Mouse (Mus musculus) megakaryocyte, embryonic 14.5 days (primary cell): Measurements from ENCODE around the gene Fam229a.

ENCODE experiments used
- FLI1 ChIP-seq: IDR thresholded peaks from 2 replicates; pipeline ENCODE4 v1.6.1; 2012; ENCODE audit warnings: low read length, inconsistent platforms, mixed read lengths
- GATA1 ChIP-seq: IDR thresholded peaks from 3 replicates; pipeline ENCODE4 v1.6.1; 2012; ENCODE audit warnings: mixed read lengths, low read length, inconsistent platforms, borderline replicate concordance

DNA sequence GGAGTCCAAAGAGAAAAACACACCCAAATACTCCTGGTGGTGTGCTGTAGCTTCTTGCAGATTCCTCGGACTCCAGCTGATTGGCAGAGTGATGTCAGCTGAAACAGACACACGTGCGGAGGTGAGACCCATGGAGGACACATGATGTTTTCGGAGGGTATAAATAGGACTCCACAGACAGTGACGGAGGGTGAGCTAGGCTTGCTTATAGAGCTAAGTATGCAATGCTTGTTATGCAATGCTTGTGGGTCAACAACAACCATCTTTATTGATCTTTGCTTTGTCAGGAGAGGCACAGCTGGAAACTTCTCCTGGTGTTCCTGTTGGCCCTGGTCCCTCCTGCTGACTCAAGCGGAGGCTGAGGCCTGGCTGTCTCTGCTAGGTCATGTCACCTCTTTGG lies 42.3 kb upstream of the Fam229a start:
- TF ChIP-seq GATA1 (no peak), FLI1 (no peak)
